Mouse (Mus musculus): Measurements from ENCODE around the gene Elf5.

Elf5 gene

DNA sequence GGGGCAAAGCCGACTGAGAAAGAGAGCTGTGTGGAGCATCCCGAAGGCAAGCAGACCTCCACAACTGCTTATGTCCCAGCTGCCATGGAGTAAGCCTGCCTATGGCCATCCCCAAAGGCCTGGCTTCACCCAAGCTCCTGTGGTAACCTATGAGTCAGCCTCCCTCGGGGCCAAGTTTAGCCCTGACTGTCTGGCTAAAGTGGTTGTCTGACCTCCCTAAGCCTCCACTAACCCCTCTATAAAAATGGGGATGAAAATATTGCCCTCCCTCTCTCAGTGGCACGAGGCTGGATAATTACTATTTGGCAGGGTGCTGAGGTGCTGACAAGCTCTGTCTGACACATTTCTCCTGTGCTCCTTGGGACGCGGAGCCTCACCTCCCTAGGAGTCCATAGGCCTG lies at the start of gene Elf5:
Gene Elf5, plus strand, starts transcription at position 341 of the 400 bp plus-strand sequence.
- in situ Hi-C loops (cut with MseI, MboI), result no loop called here

DNA sequence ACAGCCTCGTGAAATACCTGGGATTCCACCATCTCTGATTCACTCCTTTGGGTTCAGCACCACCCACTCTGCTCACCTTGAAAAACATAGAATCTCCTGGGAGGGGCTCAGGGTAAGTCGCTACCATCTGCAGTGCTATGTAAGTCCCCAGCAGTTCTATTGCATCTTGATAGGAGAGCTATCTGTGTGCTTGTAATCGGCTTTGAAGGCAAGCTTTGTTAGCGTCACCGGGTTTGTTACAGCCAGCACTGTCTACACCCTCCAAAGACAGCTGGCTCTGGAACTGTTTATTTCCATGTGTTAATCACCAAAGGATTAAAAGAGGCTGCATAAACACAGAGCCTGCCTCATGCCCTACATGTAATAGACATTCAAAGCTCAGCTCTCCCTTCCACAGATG lies 38.9 kb upstream of the Elf5 start:
- in situ Hi-C loops (cut with MseI, MboI), result no loop called here

DNA sequence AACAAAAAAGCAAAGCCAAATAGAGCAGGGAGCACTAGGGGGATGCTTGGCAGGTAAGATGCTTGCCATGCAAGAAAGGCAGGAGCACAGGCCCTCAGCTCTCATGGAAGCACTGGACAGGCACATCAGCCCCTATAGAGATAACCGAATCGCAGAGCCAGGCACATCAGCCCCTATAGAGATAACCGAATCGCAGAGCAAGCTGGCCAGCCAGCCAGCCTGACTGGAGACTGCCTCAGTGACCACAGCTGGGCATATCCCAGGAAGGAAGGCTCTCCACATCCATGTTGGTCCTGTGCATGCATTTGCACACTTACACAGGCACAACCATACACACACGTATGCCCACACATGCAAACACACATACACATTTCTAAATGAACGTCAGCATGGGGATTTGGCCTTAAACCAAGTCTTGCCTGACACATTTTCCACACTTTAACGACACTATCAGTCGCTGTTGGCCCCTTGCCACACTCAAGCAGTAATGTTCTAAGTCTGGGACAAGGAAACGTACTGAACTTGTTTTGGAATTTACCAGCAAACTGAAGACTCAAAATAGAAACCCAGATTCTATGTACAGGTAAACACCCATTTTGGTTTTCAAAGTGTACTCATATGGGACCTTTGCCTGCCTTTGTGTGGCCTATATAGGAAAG lies 31.9 kb upstream of the Elf5 start:
- in situ Hi-C loops (cut with MseI, MboI), result no loop called here

DNA sequence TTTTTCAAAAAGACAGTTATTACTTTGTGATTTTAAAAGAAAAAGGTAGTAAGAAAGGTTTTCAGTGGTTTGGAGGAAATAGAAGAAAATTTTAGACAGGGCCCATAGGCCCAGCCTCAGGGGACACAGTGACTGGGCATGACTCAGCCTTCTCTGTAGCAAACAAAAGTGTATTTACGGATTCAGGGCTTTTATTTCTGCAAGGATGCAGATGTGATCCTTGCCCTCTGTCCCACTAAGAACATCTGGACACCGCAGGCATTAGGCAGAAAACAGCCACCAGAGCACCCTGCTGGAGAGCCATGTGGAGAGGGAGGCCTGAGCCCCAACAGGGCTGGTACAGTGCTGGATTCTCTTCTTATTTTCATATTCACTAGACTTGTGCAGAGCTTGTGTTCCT lies 29.3 kb upstream of the Elf5 start:
- in situ Hi-C loops (cut with MseI, MboI), result no loop called here

DNA sequence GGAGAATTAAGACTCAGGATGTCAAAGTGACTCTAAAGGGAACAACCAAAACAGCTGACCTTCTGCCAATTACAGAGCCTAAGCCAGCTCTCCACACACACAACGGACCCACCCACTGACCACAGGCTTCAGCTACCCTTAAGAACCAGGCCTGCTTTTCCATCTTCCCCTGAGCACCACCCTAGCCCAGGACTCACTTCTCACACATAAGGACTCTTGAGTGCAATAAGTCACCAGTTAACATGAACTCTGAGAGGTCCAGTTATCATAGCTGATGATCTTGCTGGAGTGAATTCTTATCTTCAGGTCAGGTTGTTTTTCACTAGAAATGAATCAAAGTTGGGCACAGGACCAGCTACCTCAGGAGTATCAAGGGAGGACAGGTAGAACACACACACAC lies 23.6 kb upstream of the Elf5 start:
- in situ Hi-C loops (cut with MseI, MboI), result no loop called here

DNA sequence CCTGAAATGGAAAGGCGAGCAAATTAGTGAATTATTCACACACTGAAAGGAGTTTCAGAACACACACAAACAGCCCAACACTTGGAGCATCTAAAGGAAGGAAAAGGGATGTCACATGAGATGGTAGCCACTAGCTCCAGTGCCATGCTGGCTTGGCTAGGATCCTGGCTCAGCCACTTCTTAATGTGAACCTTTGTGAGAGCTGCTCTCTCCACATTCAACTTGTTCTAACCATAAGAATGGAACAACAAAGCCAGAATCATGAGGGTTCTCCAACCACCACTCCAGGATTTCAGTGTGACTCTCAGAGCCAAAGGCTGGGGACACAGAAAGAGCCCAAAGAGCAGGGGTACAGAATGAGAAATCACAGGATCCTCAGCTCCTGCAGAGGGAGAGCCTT lies 23.2 kb upstream of the Elf5 start:
- in situ Hi-C loops (cut with MseI, MboI), result no loop called here

DNA sequence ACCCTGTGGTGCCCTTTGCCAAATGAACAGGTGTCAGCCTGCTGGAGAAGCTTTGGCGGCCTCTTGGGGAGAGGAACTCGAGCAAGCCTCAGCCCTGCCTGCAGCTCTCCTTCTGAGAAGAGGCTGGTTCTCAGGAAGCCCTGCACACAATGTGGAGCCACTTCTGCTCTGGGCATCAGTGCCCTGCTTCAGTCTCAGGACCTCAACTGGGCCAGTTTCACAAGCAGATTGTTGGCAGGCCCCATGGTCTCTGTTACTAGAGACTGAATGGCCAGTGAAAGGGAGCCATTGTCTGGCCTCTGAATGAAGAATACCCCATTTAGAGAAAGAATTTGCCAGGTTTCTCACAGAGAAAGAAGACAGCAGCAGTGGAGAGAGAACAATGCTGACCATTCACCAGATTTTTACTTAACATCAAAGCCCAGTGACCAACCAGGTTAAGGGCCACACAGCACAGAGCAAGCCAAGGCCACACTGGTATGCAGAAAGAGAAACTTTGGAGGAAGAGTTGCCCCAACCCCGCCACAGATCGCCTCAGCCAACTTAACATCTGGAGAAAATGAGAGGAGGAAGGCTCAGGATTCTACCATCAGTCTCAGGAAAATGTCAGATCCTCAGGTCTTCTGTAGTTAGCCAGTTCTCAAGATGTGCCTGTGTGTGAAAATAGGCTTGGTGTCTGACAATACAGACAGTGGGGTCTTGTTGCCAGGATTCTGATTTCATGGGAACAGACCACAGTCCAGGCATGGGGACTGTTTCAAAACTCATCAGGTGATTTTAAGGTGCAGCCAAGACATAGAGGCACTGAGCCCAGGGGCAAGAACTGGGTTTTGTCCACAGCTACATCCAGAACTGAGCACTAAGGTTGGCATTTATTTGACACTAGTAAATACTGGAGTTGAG lies 21.2 kb upstream of the Elf5 start:
- in situ Hi-C loops (cut with MseI, MboI), result no loop called here

DNA sequence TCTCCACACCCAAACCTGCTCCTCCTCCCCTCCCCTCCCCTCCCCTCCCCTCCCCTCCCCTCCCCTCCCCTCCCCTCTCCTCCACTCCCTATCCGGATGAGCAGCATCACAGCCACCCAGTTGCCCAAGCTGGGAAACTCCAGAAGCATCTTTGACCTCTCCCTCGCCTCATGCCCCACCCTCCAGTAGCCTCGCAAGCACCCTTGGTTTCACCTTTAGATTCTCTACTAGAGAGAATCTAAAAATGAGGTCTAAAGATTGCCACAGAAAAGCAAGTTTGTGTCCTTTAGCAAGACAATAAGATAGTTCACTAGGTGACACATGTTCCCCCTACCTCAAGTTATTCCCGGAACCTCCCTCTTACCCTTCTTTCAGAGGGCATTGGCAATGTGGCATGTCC lies 19.9 kb upstream of the Elf5 start:
- in situ Hi-C loops (cut with MseI, MboI), result no loop called here

DNA sequence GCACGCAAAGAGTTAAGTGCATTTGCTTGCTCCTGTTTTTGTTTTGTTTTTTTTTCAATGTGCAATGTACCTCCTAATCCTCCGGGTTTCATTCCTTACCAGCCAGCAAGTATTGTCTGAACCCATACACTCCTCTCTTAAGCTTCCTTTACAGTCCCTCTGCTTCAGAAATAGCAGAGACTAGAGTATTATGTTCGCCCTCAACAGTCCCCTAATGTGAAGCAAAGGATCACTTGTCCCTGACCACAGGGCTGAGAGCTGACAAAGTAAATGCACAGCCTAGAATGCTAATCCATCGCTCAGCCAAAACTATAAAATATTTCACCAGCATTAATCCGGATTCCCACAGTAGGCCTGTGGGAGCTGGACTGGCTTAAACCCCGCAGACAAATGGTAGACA lies 13.4 kb upstream of the Elf5 start:
- in situ Hi-C loops (cut with MseI, MboI), result no loop called here

DNA sequence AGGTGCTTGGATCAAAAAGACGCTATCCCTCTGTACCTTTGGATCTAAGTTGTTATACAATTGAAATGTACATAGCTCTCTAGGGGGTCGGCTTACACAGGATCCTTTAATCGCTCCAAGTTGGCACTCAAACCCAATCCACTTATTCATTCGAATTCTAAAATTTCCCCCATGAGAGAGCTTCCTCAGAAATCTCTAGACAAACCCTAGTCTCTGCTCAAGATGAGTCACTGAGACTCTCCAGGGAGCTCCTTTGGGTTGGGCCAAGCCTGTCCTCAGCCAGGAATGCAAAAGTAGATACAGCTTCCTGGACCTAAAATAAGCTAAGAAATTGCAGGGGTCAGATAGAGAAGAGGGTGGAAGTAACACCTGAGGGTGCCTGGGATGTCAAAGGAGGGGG lies 10.8 kb upstream of the Elf5 start:
- in situ Hi-C loops (cut with MseI, MboI), result no loop called here

DNA sequence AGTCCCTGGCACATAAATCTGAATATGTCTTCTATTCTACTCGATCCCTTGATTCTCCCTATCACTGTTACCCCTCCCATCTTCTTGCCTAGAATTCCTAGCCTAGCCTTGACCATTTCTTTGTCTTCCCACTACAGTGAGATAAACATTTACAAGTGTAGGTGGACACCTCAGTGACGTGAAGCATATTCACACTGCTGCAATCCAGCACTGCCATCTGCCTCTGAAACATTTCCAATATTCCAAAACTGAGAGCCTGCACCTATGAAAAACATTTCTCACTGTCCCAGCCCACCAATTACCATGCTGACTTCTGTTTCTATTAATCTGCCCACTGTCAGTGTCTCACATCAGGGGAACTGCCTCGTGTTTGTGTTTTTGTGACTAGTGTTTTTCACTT lies 5.2 kb upstream of the Elf5 start:
- in situ Hi-C loops (cut with MseI, MboI), result no loop called here

DNA sequence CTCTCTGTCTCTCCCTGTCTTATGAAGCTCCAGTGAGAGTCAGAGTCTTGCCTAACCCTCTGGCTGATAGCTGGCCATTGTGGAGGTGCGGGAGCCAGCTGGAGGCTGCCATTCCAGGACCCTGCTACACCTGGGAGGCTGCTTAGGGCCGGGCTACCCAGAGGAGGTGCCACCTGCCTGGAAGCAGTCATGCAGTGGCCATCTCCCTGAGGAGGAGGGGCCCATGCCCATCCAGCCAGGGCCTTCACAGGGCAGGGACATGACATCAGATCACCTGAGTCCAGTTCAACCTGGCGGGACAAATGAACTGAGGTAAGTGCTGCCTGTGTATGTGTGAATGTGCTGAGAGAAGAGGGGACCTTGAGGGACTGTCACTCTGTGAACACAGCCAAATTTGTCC lies 328 bp downstream of the Elf5 start:
- in situ Hi-C loops (cut with MseI, MboI), result no loop called here

DNA sequence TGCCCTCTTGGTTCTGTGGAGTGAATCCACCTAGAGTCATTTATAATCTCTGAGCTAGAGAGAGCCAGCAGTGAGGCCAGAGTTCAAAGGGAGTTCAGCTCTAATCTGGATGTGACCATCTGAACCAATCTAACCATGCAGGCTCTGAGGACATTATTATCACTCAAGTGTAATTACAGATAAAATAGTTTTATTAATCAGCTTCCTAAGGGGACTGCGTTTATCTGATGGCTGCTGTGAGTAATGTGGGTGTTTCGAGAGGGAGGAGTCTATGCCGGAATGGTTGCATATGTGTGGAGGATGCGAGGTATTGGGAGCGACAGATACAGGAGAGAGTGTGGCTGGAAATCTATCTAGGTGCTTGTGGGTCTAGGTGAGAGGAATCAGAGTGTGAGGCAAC lies 1.9 kb downstream of the Elf5 start:
- in situ Hi-C loops (cut with MseI, MboI), result no loop called here

DNA sequence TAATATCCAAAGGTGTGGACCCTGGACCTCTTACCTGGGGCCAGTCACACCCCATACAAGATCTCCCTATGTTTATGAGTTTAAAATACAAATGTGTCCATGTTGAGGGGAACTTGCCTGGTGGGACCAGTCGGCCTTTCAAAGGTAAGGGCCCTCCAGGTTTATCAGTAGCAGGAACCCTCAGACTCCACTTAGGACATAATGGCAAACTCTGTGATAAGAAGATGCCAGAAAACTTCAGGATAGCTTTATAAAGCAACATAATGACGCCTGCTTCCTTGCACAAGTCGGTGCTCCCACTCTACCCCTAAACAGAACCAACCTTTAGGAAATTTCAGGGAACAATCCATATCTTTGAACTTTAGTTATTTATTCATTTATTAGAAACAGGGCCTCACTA lies 4.3 kb downstream of the Elf5 start:
- in situ Hi-C loops (cut with MseI, MboI), result no loop called here

DNA sequence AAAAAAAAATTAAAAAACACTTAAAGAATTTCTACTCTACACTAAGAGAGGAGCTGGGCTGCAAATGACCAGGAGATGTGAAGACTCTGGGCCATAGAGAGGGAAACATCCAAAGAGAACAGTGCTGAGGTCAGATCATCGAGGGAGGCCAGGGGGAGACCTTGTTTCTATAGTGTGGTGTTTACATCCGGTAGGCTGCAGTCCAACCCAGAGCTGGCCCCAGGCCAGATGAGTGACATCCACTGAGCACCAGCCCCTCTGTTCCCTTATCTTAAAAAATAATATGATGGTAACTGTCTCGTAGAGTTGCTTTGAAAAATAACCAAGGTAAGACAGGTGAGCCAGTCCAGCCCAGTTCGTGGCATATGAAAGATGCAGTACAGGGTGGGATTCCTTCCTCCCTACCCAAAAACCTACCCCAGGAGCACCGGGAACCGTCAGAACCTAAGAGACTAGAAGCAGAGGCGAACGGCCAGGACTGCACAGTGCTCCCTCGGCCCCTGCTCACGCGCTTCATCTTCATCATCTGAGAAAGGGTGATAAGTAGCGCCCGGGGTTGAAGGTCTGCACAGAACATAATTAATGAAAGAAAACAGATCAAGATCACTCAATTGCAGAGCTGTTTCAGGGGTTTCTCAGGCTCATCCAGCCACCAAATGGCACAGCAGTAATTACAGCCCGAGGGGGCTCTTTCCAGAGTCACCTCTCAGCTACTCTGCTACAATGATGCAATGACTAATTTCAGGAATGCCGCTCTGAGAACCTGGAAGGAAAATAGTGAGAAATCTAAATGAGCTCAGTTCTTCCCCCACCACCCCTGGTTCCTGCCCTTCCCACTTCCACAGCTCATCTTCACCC lies 9.4 kb downstream of the Elf5 start:
- in situ Hi-C loops (cut with MseI, MboI), result loop anchor here in 1 of 2 experiments (10.0 kb wide), 1 partner anchor 326 kb away; no protein-coding TSS in a partner anchor

DNA sequence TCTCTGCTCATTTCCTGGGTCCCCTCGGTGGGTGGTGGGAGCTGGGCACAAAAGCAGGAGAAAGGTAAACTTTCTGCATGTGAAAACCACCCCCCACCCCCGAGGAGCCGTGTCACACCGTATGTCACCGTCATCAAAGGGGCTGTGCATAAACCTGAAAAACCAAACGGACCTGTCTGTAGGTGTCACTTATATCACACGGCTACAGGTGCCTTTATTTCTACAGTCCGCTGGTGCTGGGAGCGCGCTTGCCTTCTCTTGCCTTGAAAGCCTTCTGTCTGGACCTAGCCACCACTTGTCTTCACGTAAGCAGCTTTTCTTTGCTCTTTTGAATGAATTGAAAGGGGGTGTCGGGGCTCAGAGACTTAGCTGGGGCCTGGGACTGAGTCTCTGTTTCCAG lies 12.4 kb downstream of the Elf5 start:
- in situ Hi-C loops (cut with MseI, MboI), result loop anchor here in 1 of 2 experiments (10.0 kb wide), 1 partner anchor 329 kb away; no protein-coding TSS in a partner anchor

DNA sequence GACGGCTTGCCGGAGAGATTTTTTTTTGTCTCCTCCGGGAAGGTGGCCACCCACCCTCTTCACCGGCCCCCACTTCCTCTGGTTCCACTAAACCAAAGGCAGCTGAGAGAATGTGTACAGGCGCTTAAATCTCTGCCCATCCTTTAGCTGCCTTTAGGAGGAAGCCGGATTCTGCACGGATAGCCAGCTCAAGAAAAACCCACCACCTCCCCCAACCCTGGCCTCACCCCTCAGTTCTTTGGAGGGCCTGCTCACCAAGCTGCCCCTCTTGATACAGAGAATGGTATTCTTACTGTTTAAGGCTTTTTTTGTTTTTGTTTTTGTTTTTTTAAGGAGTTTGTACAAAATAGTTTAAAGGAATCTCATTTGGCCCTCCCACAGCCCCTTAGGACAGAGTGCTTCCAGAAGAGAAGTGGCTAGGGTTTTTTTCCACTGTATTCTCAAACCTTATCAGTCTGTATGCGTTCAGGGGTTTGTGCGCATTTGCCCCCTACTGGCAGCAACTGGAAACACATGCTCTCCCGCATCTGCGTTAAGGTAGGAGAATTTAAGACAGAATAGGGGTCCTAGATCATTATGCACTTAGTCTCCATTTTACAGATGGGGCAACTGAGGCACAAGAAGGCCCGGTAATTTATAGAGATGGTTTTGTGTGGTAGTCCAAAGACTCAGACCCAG lies 13.0 kb downstream of the Elf5 start:
- in situ Hi-C loops (cut with MseI, MboI), result loop anchor here in 1 of 2 experiments (10.0 kb wide), 1 partner anchor 330 kb away; no protein-coding TSS in a partner anchor

DNA sequence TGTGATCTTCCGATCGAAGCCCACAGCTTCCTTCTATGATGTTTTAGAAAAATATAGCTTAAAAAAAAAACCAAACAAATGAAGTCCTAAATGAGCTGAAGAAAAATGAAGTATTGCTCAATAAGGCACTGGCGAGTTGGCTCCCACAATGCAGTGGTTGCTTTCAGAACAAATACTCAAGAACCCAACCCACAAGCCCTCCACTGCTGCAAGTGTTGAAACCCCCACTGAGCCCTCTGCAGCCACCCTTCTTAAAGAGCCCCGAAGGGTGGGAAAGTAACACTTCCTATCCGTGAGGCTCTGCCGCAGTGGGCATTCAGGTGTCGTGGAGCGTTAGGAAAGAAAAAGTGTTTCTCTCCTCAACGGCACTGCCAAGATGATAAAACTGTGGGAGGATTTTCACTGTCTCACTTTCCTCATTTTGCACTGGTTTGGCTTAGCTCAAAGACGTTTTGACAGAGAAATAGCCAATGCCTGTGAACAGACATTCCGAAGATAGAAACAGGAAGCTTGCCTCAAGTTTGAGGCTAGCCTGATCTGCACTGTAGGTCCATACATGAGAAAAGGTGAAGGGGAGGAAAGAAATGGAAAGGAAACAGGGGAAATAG lies 14.1 kb downstream of the Elf5 start:
- in situ Hi-C loops (cut with MseI, MboI), result loop anchor here in 1 of 2 experiments (10.0 kb wide), 1 partner anchor 331 kb away; no protein-coding TSS in a partner anchor

DNA sequence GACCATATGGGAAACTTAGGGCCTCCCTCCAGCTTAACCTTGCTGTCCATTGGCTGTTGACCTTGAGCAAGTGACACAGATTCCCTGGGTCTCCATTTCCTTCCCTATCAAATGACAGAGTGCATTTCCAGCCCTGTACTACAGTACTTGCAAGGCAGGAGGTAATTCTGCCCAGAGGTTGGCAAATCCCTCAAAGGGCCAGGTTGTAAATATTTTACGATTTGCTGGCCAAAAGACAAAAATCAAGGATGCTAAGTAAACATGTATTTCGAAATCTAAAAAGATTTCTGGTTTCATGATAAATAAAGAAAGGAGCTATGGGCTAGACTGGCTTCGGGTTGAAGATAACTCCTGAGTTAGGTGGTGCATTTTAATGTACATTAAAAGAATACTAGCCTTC lies 16.9 kb downstream of the Elf5 start:
- in situ Hi-C loops (cut with MseI, MboI), result loop anchor here in 1 of 2 experiments (10.0 kb wide), 1 partner anchor 334 kb away; no protein-coding TSS in a partner anchor

DNA sequence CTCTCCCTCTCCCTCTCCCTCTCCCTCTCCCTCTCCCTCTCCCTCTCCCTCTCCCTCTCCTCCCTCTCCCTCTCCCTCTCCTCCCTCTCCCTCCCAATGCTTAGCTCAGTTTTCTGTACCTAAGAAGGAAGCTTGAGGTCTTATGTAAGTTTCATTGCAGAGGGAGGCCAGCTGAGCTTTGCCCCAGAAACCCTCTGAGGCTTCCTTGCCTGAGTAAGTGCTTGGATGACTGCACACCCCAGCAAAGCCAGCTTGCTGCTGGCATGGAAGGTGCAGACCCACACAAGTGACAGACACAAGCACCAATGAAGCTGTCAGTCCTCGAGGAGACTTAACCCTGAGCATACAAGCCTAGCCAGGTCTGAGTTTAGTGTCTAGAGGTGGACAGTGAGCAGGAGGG lies 19.2 kb downstream of the Elf5 start:
- in situ Hi-C loops (cut with MseI, MboI), result no loop called here
